Comparison of ENCODE assay signal across 14 mouse cellular contexts in the genomic region with DNA sequence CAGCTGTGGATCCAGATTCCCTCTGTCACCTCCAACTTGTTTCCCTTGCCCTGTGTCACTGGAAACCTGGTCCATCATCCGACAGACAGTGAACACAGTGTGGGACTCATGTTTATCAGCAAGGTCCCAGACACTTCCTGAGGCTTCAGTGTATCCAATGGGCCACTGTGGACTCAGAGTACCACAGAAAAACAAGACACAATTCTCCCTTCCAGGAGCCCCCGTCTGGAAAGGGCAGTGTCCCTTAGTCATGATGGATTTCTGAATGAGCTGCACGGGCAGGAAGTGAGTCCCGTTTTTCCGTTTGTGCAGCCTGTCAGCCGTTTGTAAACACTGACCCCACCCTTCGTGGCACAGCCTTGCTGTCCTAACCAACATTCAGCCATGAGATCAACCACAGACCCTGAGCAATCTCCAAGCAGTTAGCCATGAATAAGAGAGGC. TPM values are rescaled to one million over a fixed set of nuclear protein-coding genes. Genes with fewer than 3 reads are reported as not detected.
DNase-seq lines count a peak whose midpoint lies in the region; ATAC-seq and TF ChIP-seq lines count a peak whose summit lies in the region.
"Had no signal": no experiment of that assay in that cellular context is flagged by ENCODE, and none has a peak within 500 bp of the region (broad histone marks: within the 10 kb centered on the region; RNA-seq: fewer than 3 reads in every experiment).

No protein-coding gene starts in this region.

- no peak overlapping the region for H3K4me3 ChIP-seq in gastrocnemius, adult 2 months
- H3K4me3 ChIP-seq: embryonic facial prominence, embryonic 15.5 days had no signal

- DNase-seq in gastrocnemius, adult 2 months = no peak
- DNase-seq in gastrocnemius, postnatal 36 days = no peak
- DNase-seq in 416B (ENCODE audit: low read depth) = peak; percentile 85
- peak; percentile 13 for DNase-seq in liver
- peak; percentile 56 for DNase-seq in lung, postnatal 14 days
- no peak for DNase-seq in ovary, postnatal 36 days (ENCODE audit: low spot score)
- DNase-seq in layer of hippocampus, postnatal 25 days (ENCODE audit: extremely low spot score in 1 of 2, low spot score in 1 of 2) = no peak
- DNase-seq: cerebellum, adult 2 months had no signal

- ATAC-seq in cerebellum, adult (ENCODE audit: insufficient number of reproducible peaks, low FRiP score, low TSS enrichment) = no peak
- ATAC-seq: hindbrain, embryonic 16.5 days; midbrain, embryonic 16.5 days had no signal

- no peak for TF ChIP-seq CTCF in gastrocnemius, adult 2 months (IDR thresholded peaks at IDR 0.05)

- intact Hi-C loops in gastrocnemius, adult 2 months (cut with DNase I) = no loop called here
- intact Hi-C loops in gastrocnemius, postnatal 36 days (cut with DNase I) = no loop called here

- H3K27ac ChIP-seq in gastrocnemius, adult 2 months = peak overlapping the region; percentile 61; the same call in 1 of the 2 replicates
- H3K27ac ChIP-seq: embryonic facial prominence, embryonic 15.5 days had no signal

RNA-seq across cellular contexts. Expression of a gene that starts 16.1 kb away (rescaled TPM):
- 1 to 10 TPM; 1.2 to 3.6 TPM for total RNA-seq in gastrocnemius, adult 2 months (2021)
- total RNA-seq in gastrocnemius, postnatal 36 days (2021) = under 1 TPM; 0.71 to 0.89 TPM
- 1 to 10 TPM; 2.4 to 2.5 TPM for total RNA-seq in layer of hippocampus, postnatal 25 days (2021)

RNA-seq across cellular contexts. Expression of a gene that starts 23.9 kb away (rescaled TPM):
- 100 to 1,000 TPM in 1 of 2 experiments, 10 to 100 TPM in 1; 89.1 to 111 TPM for total RNA-seq in gastrocnemius, adult 2 months (2021)
- 10 to 100 TPM; 96.5 to 97.5 TPM for total RNA-seq in gastrocnemius, postnatal 36 days (2021)
- total RNA-seq in layer of hippocampus, postnatal 25 days (2021) = 10 to 100 TPM; 84.7 to 92.8 TPM

RNA-seq across cellular contexts. Expression of a gene that starts 34.1 kb away (rescaled TPM):
- not detected for total RNA-seq in gastrocnemius, adult 2 months (2021)
- not detected for total RNA-seq in gastrocnemius, postnatal 36 days (2021)
- not detected for total RNA-seq in layer of hippocampus, postnatal 25 days (2021)
- total RNA-seq: gastrocnemius, adult 18-20 months; left cerebral cortex, postnatal 14 days had no signal

RNA-seq across cellular contexts. Expression of a gene that starts 42.8 kb away (rescaled TPM):
- total RNA-seq in gastrocnemius, adult 2 months (2021) = under 1 TPM in 1 of 2 experiments, not detected in 1; 0.23 TPM
- under 1 TPM in 1 of 2 experiments, not detected in 1; 0.17 TPM for total RNA-seq in gastrocnemius, postnatal 36 days (2021)
- total RNA-seq in layer of hippocampus, postnatal 25 days (2021) = 1 to 10 TPM; 8.9 to 9.7 TPM

Comparison
In these comparisons a context has a peak if more than half of its experiments do, and no peak if none do; other contexts are left out.
1. DNase-seq: peak in 416B (single experiment), liver (single experiment) and lung, postnatal 14 days (single experiment); none in gastrocnemius, adult 2 months (single experiment), gastrocnemius, postnatal 36 days (0 of 2), ovary, postnatal 36 days (single experiment) and layer of hippocampus, postnatal 25 days (0 of 2).